Mouse (Mus musculus) layer of hippocampus, adult 11-12 months (tissue): ENCODE data around the gene Mapk13.
"Not testable (repeated sequence)": the region's sequence is repeated elsewhere in the genome, so short reads cannot be mapped to it uniquely, and the experiment has no call there.

ENCODE experiments used
- DNase-seq: peaks from one replicate; pipeline ENCODE4 v3.0.0; 2022; ENCODE audit warnings: low spot score

The Mapk13 gene

GRCm38 (mm10) chr17:28769121-28769874 is at the start of gene Mapk13:
TSS of gene Mapk13 (plus strand) at chr17:28769297.
- DNase-seq: no peak

- DNase-seq: no peak
These were observed 43.3 kb upstream of the Mapk13 start, which contains the start of gene AC170998.1 for GRCm38 (mm10) chr17:28725783-28726182. TSS of gene AC170998.1 (plus strand) at chr17:28726083.

GRCm38 (mm10) chr17:28727511-28727910 is 41.6 kb upstream of the Mapk13 start:
- DNase-seq: not testable (repeated sequence)

GRCm38 (mm10) chr17:28735317-28736105 is 33.6 kb upstream of the Mapk13 start:
- DNase-seq: no peak

DNA sequence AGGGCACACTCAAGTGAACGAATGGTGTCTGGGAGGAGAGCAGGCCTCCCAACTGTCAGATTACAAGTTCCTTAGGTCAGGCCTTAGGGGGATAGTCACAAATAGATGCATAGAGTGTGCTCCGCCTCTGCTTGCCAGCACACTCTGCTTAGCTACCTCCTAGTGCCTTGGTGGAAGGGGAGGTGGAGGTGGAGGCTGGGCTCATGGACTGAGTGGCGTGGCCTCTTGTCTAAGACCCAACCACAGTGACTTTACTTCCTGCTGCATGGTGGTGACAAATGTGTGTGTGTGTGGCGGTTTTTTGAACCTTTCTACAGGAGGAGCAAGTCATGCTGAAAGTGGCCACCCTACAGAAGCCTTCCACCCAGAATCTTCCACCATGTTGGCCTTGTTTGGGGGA is 32.6 kb upstream of the Mapk13 start:
- no peak for DNase-seq

DNA sequence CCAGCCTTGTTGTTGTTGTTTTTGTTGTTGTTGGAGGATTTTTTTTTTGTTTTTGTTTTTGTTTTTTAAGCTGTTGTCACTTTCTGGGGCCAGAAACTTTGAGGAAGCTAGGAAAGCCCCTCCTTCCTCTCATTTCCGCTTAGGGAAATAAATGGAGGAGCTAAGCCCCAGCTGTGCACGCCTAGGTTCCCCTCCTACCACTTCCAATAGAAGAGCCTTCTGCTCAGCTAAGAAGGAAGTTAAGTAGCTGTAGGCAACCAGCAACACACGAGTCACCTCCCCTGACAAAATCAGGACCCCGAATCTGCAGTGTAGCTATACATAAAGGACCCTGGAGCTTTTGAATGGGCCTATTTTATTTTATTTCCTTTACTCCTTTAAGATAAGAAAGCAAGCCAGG is 31.1 kb upstream of the Mapk13 start:
- DNase-seq: no peak

DNA sequence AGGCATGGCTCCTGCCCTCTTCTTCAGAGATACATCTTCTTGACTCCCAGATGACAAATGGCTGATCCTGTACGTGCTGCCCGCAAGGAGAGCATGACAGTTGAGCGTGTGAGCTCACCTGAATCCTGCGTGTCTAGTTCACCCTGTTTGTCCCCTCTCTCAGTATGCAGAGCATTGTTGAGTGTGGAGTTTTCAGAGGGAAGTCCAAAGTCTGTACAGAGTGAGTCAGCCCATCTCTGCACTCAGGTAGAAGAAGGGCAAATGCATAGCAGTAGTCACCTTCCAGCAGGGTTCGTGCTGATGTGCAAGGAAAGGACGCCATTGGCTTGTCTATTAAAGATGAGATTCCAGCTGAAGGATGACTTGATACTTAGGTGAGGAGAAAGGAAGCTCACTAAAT is 29.9 kb upstream of the Mapk13 start:
- no peak for DNase-seq

DNA sequence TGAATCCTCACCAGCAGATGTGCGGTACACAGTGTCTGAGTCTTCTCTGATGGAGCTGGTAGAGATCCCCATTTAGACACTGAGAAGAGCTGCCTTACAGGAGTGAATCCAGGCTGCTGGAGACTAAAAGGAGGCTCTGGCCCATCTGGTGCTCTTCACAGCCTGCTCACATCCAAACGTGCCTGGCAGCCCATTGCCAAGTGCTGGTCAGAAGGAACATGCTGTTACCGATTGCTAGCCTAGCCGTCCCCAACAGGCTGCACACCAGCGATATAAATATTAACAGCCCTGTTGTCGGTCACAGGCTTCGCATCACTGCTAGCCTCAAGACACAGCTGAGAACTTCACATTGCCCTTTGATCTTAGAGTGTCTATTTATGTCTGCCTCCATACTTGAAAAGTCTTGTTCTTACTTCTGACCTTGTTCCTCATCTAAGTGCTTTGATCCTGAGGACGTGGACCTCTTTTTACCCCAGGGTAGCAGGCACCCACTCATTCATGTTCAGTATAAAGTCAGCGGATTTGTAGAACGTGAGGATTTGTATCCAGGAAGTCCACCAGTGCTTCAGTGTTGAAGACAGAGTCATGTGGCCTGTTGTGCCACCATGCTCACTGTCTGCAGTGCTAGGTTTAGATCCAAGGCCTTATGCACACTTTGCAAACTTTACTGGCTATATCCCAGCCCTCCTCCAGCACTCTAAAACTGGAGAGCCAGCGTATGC is 25.8 kb upstream of the Mapk13 start:
- peak; percentile 61 for DNase-seq

DNA sequence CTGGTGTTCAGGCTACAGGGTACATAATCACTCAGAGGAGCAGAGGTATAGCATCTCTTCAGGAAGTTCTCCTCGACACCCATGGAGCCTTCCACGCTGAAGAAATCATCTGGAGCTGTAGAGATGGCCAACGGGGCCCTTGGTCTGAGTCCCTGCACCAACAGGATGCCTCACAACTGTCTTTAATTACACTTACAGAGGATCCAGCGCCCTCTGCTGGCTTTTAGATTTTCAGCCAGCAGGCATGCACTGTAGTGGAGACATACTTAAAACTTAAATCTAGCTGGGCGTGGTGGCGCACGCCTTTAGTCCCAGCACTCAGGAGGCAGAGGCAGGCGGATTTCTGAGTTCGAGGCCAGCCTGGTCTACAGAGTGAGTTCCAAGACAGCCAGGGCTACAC is 25.2 kb upstream of the Mapk13 start:
- DNase-seq: no peak

DNA sequence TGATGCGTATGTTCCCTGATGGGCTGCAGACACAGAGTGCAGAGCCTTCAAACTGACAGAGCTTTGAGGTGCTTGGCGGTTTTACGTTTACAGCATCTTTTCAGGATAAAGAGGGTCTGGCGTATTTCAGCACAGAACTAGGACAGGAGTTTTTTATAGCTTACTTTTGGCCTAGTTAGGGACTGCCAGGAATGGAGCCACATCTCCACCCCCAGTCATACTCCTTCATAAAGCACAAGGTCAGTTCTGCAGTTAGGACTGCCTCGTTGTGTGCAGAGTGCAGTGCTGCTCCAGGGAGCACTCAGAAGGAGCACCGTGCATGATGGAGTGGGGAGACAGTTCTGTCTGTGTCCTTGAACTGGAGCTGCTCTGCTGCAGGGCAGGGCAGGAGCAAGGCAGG is 23.3 kb upstream of the Mapk13 start:
- no peak for DNase-seq

DNA sequence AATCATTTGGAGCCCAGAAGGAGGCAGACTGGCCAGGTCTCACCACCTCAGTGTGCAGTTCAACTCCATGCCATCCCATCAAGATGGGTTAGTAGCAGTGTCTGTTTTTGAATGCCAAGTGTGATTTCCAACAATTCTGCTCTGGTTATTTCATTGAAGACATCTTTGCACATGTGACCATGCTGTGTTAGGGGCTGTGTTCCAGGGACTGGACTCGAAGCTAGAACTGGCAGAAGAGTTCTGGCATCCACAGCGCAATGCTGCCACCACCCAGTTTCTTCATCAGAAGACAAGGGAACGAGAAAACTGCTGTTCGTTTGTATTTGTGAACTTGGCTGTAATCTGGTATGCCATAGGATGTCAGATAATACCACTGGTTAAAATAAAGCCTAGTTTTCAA is 21.1 kb upstream of the Mapk13 start:
- DNase-seq: no peak

DNA sequence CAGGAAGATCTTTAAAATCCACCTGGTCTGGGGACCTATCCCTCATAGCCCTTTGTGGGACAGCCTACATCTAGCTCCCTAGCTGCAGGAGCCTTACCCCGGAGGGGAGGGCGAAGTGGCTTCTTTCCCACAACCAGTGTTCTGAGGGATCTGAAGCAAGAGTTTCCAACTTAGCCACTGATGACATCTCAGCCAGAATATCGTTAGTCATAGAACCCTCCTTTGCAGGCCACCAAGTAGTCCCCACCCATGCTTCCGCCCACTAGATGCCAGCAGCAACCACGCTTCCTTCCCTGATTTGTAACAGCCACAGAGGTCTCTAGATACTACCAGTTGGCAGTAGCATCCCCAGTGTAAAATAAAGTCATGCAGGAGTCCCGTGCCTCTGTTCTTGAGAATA is 18.5 kb upstream of the Mapk13 start:
- no peak for DNase-seq

DNA sequence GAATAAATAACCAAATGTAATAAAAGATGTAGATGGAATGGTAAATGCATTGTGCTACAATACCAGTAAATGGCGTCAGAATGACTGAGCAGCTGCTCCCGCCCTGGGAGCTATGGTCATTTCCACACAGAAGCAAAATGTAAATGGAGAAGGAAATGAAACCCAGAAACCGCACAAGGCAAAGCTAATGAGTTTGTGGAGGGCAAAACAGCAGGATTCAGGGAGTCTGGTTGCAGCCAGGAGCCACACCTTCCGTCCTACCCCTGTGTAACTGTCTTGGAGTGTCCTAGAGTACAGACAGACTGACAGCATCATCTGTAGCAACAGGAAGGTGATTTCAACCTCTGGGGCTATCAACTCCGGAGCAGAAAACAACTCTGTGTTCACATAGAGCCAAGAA is 12.7 kb upstream of the Mapk13 start:
- DNase-seq: no peak

DNA sequence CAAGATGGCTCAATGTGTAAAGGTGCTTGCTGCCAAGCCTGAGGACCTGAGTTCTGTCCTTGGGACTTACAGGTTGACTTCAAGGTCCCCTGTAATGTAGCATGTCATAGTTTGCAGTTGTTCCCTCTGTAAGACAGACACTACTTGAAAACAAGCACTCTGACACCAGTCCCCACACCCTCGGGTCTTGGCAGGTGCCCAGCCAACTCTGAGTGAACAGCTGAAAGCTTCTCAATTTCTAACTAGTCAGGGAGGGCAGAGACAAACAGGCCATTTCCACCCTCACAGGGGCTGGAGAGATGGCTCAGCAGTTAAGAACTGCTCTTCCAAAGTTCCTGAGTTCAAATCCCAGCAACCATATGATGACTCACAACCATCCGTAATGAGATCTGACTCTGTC is 11.6 kb upstream of the Mapk13 start:
- no peak for DNase-seq

DNA sequence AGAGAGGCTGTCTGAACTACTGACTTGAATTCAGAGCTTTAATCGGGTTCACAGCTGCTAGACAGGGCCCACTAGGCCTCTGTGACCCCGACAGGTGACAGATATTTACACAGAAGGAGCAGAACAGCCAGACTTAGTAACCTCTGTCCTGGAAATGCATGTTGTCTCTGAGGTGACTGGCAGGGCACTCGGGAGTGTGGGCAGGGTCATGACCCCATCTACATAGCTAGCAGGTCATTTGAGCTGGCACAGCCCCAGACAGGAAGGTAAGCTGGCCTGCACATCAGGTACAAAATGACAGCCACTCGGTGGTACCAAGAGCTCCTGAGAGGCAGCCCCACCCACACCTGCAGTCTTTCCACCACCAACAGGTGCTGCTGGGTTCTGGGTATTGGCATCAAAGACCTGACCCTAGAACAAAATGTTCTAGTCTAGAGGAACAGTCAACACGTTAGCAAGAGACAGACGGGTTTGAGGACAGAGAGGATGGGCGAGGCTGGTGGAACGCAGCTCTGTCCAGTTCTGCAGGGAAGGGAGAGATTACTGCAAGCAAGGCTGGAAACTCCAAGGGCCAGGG is 8.3 kb upstream of the Mapk13 start:
- no peak for DNase-seq

DNA sequence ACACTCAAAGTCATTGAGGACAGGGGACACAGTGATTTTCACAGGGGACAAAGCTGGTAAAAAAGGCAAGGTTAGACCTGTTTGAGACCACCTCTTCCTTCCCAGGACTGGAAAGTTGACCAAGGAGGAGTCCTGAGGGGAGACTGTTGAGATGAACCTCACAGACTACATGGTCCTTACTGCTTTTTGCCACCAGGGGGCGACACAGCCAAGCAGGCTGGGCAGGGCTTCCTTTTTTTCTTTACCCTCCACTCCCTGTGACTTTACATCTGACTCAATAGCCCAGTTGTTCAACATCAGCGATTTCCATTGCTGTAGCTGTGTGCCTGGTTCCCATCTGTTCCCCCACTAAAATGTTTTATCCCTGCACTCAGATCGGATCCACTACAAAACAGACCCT is 7.2 kb upstream of the Mapk13 start:
- DNase-seq: peak; percentile 68

DNA sequence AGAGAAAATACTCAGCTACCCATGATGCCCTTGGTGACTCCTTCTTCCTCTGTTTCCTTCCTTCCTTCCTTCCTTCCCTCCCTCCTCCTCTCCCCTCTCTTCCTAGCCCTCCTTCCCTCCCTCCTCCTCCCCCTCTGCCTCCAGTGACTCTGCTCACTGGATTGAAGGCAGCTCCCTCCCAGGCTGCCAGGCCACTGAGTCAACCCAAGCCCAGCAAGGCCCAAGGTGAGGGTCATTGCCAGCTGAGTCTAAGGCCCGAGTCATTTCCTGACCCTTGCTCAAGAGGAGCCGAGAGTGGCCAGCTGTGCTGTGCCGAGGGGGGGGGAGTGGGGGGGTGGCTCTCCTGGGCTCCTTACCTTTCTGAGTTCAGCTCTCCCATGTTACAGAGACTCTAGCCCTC is 2.9 kb upstream of the Mapk13 start:
- DNase-seq: no peak

- no peak for DNase-seq
These were observed 2.1 kb upstream of the Mapk13 start for GRCm38 (mm10) chr17:28766781-28767515.

- no peak for DNase-seq
These were observed 851 bp downstream of the Mapk13 start for GRCm38 (mm10) chr17:28769875-28770421.

DNA sequence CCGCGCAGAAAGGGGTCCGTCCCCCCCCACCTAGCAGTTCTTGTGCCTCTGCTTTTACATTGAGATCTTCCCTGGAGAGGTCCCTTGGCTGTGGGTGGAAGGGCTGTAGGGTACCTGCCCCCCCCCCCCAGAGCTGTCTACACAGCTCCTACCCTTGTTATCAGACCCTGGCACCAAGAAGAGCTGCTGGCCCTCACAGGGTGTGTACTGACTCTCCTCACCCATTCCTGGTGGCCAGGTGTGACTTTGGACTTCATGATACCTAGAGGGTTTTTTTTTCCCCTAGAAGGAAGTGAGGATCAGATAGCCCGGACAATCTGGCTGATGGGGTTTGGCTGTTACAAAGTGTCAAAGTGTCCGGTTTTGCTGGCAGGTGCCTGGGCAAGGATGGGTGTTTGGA is 2.2 kb downstream of the Mapk13 start:
- no peak for DNase-seq

- DNase-seq: not testable (repeated sequence)
These were observed 5.2 kb downstream of the Mapk13 start for GRCm38 (mm10) chr17:28774303-28774702.
